Mouse (Mus musculus): ENCODE measurements around the gene Mageb18. TPM values are rescaled to one million over a fixed set of nuclear protein-coding genes. Genes with fewer than 3 reads are reported as not detected.
"Not testable (repeated sequence)": the region's sequence is repeated elsewhere in the genome, so short reads cannot be mapped to it uniquely, and the experiment has no call there.

Gene Mageb18
- 1 to 10 TPM; 1.1 to 3.0 TPM for total RNA-seq (2021)
- long read RNA-seq, experiment 1 = 0 reads
- long read RNA-seq, experiment 2, partial matches to known transcripts = 0 of 1 reads
- long read RNA-seq, experiment 2, other reads (novel, unspliced or antisense) = 1 of 1 reads

GRCm38 (mm10) chrX:92599472-92599871 lies at the start of gene Mageb18:
Gene Mageb18 (minus strand): TSS chrX:92599572.
- DNase-seq (ENCODE audit: low spot score in 2 of 2) = no peak

- DNase-seq (ENCODE audit: low spot score in 2 of 2) = no peak
These were observed 13.4 kb upstream of the Mageb18 start for GRCm38 (mm10) chrX:92612788-92613187.

- DNase-seq (ENCODE audit: low spot score in 2 of 2) = no peak
These were observed 11.1 kb upstream of the Mageb18 start for GRCm38 (mm10) chrX:92610466-92610865.

- no peak for DNase-seq (ENCODE audit: low spot score in 2 of 2)
These were observed 2.0 kb downstream of the Mageb18 start for GRCm38 (mm10) chrX:92597324-92597723.

GRCm38 (mm10) chrX:92527826-92528225 lies 71.5 kb downstream of the Mageb18 start:
- DNase-seq (ENCODE audit: low spot score in 2 of 2) = no peak

GRCm38 (mm10) chrX:92498254-92498653 lies 101.1 kb downstream of the Mageb18 start:
- no peak for DNase-seq (ENCODE audit: low spot score in 2 of 2)

- DNase-seq (ENCODE audit: low spot score in 2 of 2) = not testable (repeated sequence)
These were observed 109.7 kb downstream of the Mageb18 start, which contains the start of gene Gm5941 for GRCm38 (mm10) chrX:92489649-92490048. Gene Gm5941 (plus strand): TSS chrX:92489949.

- no peak for DNase-seq (ENCODE audit: low spot score in 2 of 2)
These were observed 134.6 kb downstream of the Mageb18 start for GRCm38 (mm10) chrX:92464773-92465172.

GRCm38 (mm10) chrX:92460496-92460895 lies 138.9 kb downstream of the Mageb18 start:
- no peak for DNase-seq (ENCODE audit: low spot score in 2 of 2)

- no peak for DNase-seq (ENCODE audit: low spot score in 2 of 2)
These were observed 212.0 kb downstream of the Mageb18 start for GRCm38 (mm10) chrX:92387384-92387783.

- peak in 1 of 2 experiments; percentile 4 for DNase-seq (ENCODE audit: low spot score in 2 of 2)
These were observed 256.4 kb downstream of the Mageb18 start for GRCm38 (mm10) chrX:92342924-92343323.

- no peak for DNase-seq (ENCODE audit: low spot score in 2 of 2)
These were observed 258.5 kb downstream of the Mageb18 start for GRCm38 (mm10) chrX:92340906-92341305.

GRCm38 (mm10) chrX:92339551-92339950 lies 259.8 kb downstream of the Mageb18 start:
- DNase-seq (ENCODE audit: low spot score in 2 of 2) = no peak

GRCm38 (mm10) chrX:92333459-92333858 lies 265.9 kb downstream of the Mageb18 start:
- no peak for DNase-seq (ENCODE audit: low spot score in 2 of 2)

GRCm38 (mm10) chrX:92323599-92323998 lies 275.8 kb downstream of the Mageb18 start:
- no peak for DNase-seq (ENCODE audit: low spot score in 2 of 2)

- no peak for DNase-seq (ENCODE audit: low spot score in 2 of 2)
These were observed 318.8 kb downstream of the Mageb18 start for GRCm38 (mm10) chrX:92280619-92281018.

Other genes with a start within 250 kb of the Mageb18 start
- not detected for gene Gm5941, start 109.6 kb downstream of the Mageb18 start, total RNA-seq (2021)

All from adrenal gland, postnatal 4 days (tissue).